Mouse (Mus musculus): Measurements from ENCODE around the gene B3glct.

B3glct gene

GRCm38 (mm10) chr5:149677196-149677595, 834 bp upstream of the B3glct start:
- no peak for DNase-seq

- no peak for DNase-seq
Observed at GRCm38 (mm10) chr5:149678990-149679348, 939 bp downstream of the B3glct start.

- DNase-seq, result peak; percentile 17
Observed at GRCm38 (mm10) chr5:149679362-149679761, 1.3 kb downstream of the B3glct start.

- no peak for DNase-seq
Observed at GRCm38 (mm10) chr5:149679886-149680285, 1.9 kb downstream of the B3glct start.

- DNase-seq, result no peak
Observed at GRCm38 (mm10) chr5:149680946-149681345, 2.9 kb downstream of the B3glct start.

GRCm38 (mm10) chr5:149689860-149690259, 11.8 kb downstream of the B3glct start:
- no peak for DNase-seq

GRCm38 (mm10) chr5:149692548-149692947, 14.5 kb downstream of the B3glct start:
- DNase-seq, result no peak

- no peak for DNase-seq
Observed at GRCm38 (mm10) chr5:149693200-149693599, 15.2 kb downstream of the B3glct start.

- no peak for DNase-seq
Observed at GRCm38 (mm10) chr5:149693968-149694367, 15.9 kb downstream of the B3glct start.

- no peak for DNase-seq
Observed at GRCm38 (mm10) chr5:149695077-149695750, 17.2 kb downstream of the B3glct start.

- no peak for DNase-seq
Observed at GRCm38 (mm10) chr5:149702770-149703169, 24.7 kb downstream of the B3glct start.

GRCm38 (mm10) chr5:149711545-149711944, 33.5 kb downstream of the B3glct start:
- DNase-seq, result no peak

- DNase-seq, result peak; percentile 58
Observed at GRCm38 (mm10) chr5:149713170-149713774, 35.2 kb downstream of the B3glct start.

GRCm38 (mm10) chr5:149713834-149714233, 35.8 kb downstream of the B3glct start:
- DNase-seq, result no peak

- DNase-seq, result no peak
Observed at GRCm38 (mm10) chr5:149715571-149716328, 37.7 kb downstream of the B3glct start.

GRCm38 (mm10) chr5:149716329-149716690, 38.3 kb downstream of the B3glct start:
- no peak for DNase-seq

- no peak for DNase-seq
Observed at GRCm38 (mm10) chr5:149731776-149732175, 53.7 kb downstream of the B3glct start.

- no peak for DNase-seq
Observed at GRCm38 (mm10) chr5:149737210-149737609, 59.2 kb downstream of the B3glct start.

GRCm38 (mm10) chr5:149740145-149740544, 62.1 kb downstream of the B3glct start:
- DNase-seq, result no peak

- DNase-seq, result no peak
Observed at GRCm38 (mm10) chr5:149740703-149741102, 62.7 kb downstream of the B3glct start.

- DNase-seq, result no peak
Observed at GRCm38 (mm10) chr5:149742286-149742685, 64.3 kb downstream of the B3glct start.

- DNase-seq, result no peak
Observed at GRCm38 (mm10) chr5:149745079-149745478, 67.0 kb downstream of the B3glct start.

- DNase-seq, result no peak
Observed at GRCm38 (mm10) chr5:149748640-149749580, 70.9 kb downstream of the B3glct start.

All from kidney, adult 9 months (tissue).